Mouse (Mus musculus): ENCODE results near the gene Gclc.
"Not testable (repeated sequence)": the region's sequence is repeated elsewhere in the genome, so short reads cannot be mapped to it uniquely, and the experiment has no call there.

Gene Gclc

GRCm38 (mm10) chr9:77748292-77748691 is 6.0 kb upstream of the Gclc start:
- DNase-seq = not testable (repeated sequence)

- peak; percentile 96 for DNase-seq
Observed at GRCm38 (mm10) chr9:77750133-77751060, 3.9 kb upstream of the Gclc start.

- DNase-seq = no peak
Observed at GRCm38 (mm10) chr9:77751091-77751521, 3.2 kb upstream of the Gclc start.

GRCm38 (mm10) chr9:77754728-77755402 is 530 bp downstream of the Gclc start:
- DNase-seq = peak; percentile 80

- DNase-seq = no peak
Observed at GRCm38 (mm10) chr9:77755403-77755784, 1.1 kb downstream of the Gclc start.

- DNase-seq = peak; percentile 17
Observed at GRCm38 (mm10) chr9:77756076-77756475, 1.7 kb downstream of the Gclc start.

- no peak for DNase-seq
Observed at GRCm38 (mm10) chr9:77757331-77757730, 3.0 kb downstream of the Gclc start.

GRCm38 (mm10) chr9:77758481-77758880 is 4.1 kb downstream of the Gclc start:
- no peak for DNase-seq

GRCm38 (mm10) chr9:77759111-77759510 is 4.8 kb downstream of the Gclc start:
- DNase-seq = no peak

- DNase-seq = peak; percentile 69
Observed at GRCm38 (mm10) chr9:77759756-77760155, 5.4 kb downstream of the Gclc start.

GRCm38 (mm10) chr9:77766218-77766617 is 11.9 kb downstream of the Gclc start:
- DNase-seq = no peak

- DNase-seq = no peak
Observed at GRCm38 (mm10) chr9:77766767-77767166, 12.4 kb downstream of the Gclc start.

- no peak for DNase-seq
Observed at GRCm38 (mm10) chr9:77770909-77771308, 16.6 kb downstream of the Gclc start.

- no peak for DNase-seq
Observed at GRCm38 (mm10) chr9:77771330-77771729, 17.0 kb downstream of the Gclc start.

GRCm38 (mm10) chr9:77771765-77772383 is 17.5 kb downstream of the Gclc start:
- DNase-seq = no peak

GRCm38 (mm10) chr9:77776720-77777515 is 22.6 kb downstream of the Gclc start:
- no peak for DNase-seq

- DNase-seq = no peak
Observed at GRCm38 (mm10) chr9:77777622-77778021, 23.3 kb downstream of the Gclc start.

- no peak for DNase-seq
Observed at GRCm38 (mm10) chr9:77779711-77780110, 25.4 kb downstream of the Gclc start.

- peak; percentile 68 for DNase-seq
Observed at GRCm38 (mm10) chr9:77781453-77782163, 27.3 kb downstream of the Gclc start.

GRCm38 (mm10) chr9:77782201-77782600 is 27.9 kb downstream of the Gclc start:
- peak; percentile 80 for DNase-seq

- DNase-seq = peak; percentile 50
Observed at GRCm38 (mm10) chr9:77783006-77783405, 28.7 kb downstream of the Gclc start.

GRCm38 (mm10) chr9:77785466-77785865 is 31.1 kb downstream of the Gclc start:
- DNase-seq = no peak
